Mouse (Mus musculus) olfactory bulb, adult 2 months (tissue): ENCODE measurements around the gene Vamp5. TPM values are rescaled to one million over a fixed set of nuclear protein-coding genes. Genes with fewer than 3 reads are reported as not detected.

Source experiments
- H3K27ac ChIP-seq: fragments of 200-500 bp; 2 replicates; pipeline ENCODE4 v1.5.1; 2012; ENCODE audit warnings: low read depth, low read length; ENCODE audit not compliant: insufficient read depth
- H3K4me1 ChIP-seq: fragments of 200-500 bp; 2 replicates; pipeline ENCODE4 v1.6.1; 2012; ENCODE audit warnings: low read length; ENCODE audit not compliant: control insufficient read depth, insufficient read depth
- H3K4me3 ChIP-seq: fragments of 200-500 bp; 2 replicates; pipeline ENCODE4 v1.5.1; 2012; ENCODE audit warnings: mild to moderate bottlenecking, low read depth, low read length, moderate library complexity; ENCODE audit not compliant: insufficient read depth
- CTCF ChIP-seq: fragments of 200-500 bp; IDR thresholded peaks from 2 replicates; pipeline ENCODE4 v1.5.1; 2012; ENCODE audit warnings: low read depth, mild to moderate bottlenecking, low read length, moderate library complexity; ENCODE audit not compliant: insufficient read depth
- POLR2A ChIP-seq: fragments of 200-500 bp; IDR thresholded peaks from 2 replicates; pipeline ENCODE4 v1.6.1; 2012; ENCODE audit warnings: mild to moderate bottlenecking, low read depth, low read length, moderate library complexity; ENCODE audit not compliant: insufficient read depth
- WGBS: fragments of 180-500 bp; shearing (Covaris S2); methylation state at CpG from one replicate; pipeline ENCODE4 v1.1.7; 2018; 5-methylcytosine and 5-hydroxymethylcytosine counted together
- polyA plus RNA-seq: library from polyadenylated mRNA; stranded (reverse); fragments of >200 nt; gene quantifications from 2 replicates; pipeline ENCODE4 v1.2.4, GENCODE M21; 2012; ENCODE audit warnings: low replicate concordance; ENCODE audit not compliant: missing spikeins, insufficient read depth, insufficient read length

The Vamp5 gene
- polyA plus RNA-seq, 1 experiment: not detected

GRCm38 (mm10) chr6:72385258-72385657 is 5.0 kb upstream of the Vamp5 start:
- WGBS: 94% methylated on average over 4 of the region's 4 CpGs
- Histone ChIP-seq H3K27ac (no peak overlapping the region), H3K4me1 (peaks cover 11% of the 10 kb centered on the region), H3K4me3 (no peak overlapping the region)
- TF ChIP-seq CTCF: no peak
- no peak for TF ChIP-seq POLR2A

- Histone ChIP-seq H3K4me3 (no peak overlapping the region), H3K4me1 (peaks cover 4% of the 10 kb centered on the region; the same call in 1 of the 2 replicates), H3K27ac (no peak overlapping the region)
- WGBS: 93% methylated on average over 7 of the region's 7 CpGs
- TF ChIP-seq POLR2A: no peak
- no peak for TF ChIP-seq CTCF
Measured at GRCm38 (mm10) chr6:72383952-72384351, 3.7 kb upstream of the Vamp5 start.

- H3K4me1 ChIP-seq: peaks cover 4% of the 10 kb centered on the region; the same call in 1 of the 2 replicates
- WGBS: 84% methylated on average over 6 of the region's 6 CpGs
- no peak overlapping the region for H3K27ac ChIP-seq
- no peak overlapping the region for H3K4me3 ChIP-seq
- no peak for TF ChIP-seq POLR2A
- TF ChIP-seq CTCF: no peak
Measured at GRCm38 (mm10) chr6:72383142-72383820, 3.0 kb upstream of the Vamp5 start.

DNA sequence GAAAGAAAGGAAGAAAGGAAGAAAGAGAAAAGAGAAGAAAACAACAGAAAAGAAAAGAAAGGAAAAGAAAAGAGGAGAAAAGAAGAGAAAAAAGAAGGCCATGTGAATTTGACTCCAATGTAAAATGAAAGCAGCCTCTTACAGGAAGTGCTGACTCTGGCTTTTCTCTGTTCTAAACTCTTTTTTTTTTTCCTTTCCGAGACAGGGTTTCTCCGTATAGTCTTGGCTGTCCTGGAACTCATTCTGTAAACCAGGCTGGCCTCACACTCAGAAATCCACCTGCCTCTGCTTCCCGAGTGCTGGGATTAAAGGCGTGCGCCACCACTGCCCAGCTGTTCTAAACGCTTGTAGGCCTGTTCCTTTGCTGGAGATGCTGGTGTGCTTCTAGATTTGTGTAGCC is 2.2 kb upstream of the Vamp5 start:
- no peak for TF ChIP-seq CTCF
- no peak for TF ChIP-seq POLR2A
- Histone ChIP-seq H3K4me3 (no peak overlapping the region), H3K27ac (no peak overlapping the region), H3K4me1 (peaks cover 4% of the 10 kb centered on the region; the same call in 1 of the 2 replicates)
- 86% methylated on average over 6 of the region's 6 CpGs for whole genome bisulfite sequencing

GRCm38 (mm10) chr6:72379377-72380130 is 714 bp downstream of the Vamp5 start:
- no peak for TF ChIP-seq POLR2A
- TF ChIP-seq CTCF: no peak
- peaks cover 4% of the 10 kb centered on the region; the same call in 1 of the 2 replicates for H3K4me1 ChIP-seq
- WGBS: 63% methylated on average over 7 of the region's 7 CpGs
- no peak overlapping the region for H3K27ac ChIP-seq
- peak overlapping the region; percentile 46 for H3K4me3 ChIP-seq

DNA sequence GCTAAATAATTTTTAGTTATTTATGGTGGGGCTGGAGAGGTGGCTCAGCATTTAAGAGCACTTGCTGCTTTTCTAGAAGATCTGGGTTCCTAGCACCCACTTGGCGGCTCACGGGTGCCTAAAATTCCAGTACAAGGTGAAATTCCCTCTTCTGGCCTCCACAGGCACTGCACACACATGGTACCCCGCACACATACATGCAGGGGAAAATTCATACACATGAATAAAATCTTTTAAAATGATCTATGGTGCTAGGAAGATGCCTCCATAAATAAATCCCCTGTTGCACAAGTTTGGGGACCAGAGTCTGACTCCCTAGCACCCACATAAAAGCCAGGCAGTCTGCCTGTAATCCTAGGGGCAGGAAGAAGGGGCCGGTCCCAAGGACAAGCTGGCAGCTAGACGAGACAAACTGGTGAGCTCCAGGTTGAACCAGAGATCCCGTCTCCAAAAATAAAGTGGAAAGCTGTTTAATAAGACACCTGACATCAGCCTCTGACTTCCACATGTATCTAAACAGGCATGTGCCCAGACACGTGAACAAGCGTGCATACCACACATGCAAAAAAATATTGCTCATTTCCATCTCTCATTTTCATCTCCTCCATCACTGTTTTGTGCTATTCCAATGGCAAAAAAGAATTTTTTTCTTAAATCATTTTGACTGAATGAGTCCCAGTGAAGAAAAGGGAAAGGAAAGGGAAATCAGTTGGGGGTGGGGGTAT is 1.6 kb downstream of the Vamp5 start:
- no peak for TF ChIP-seq CTCF
- no peak for TF ChIP-seq POLR2A
- Histone ChIP-seq H3K27ac (no peak overlapping the region), H3K4me3 (no peak overlapping the region), H3K4me1 (peaks cover 4% of the 10 kb centered on the region; the same call in 1 of the 2 replicates)
- WGBS: 93% methylated on average over 8 of the region's 8 CpGs

- 87% methylated on average over 15 of the region's 15 CpGs for WGBS
- TF ChIP-seq POLR2A: no peak
- TF ChIP-seq CTCF: no peak
- Histone ChIP-seq H3K27ac (no peak overlapping the region), H3K4me1 (peaks cover 8% of the 10 kb centered on the region; the same call in 1 of the 2 replicates), H3K4me3 (no peak overlapping the region)
Measured at GRCm38 (mm10) chr6:72374820-72375563, 5.3 kb downstream of the Vamp5 start.

DNA sequence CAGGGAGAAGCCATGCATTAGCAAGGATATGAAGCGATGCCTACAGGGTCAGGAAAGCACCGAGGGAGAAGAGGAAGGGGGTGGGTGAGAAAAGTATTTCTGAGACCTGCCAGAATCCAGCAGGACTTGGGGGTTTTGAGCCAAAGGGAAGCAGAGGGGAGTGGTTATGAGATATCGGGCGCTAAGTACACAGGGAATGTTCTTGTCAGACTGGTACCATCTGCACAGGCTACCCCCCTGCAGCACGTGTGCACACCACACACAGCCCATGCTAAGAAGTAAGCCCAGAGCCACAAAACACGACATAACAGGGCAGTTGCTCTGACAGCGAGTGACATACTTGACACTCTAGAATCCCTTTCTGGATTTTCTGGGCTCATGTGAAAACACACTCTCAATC is 6.1 kb downstream of the Vamp5 start:
- no peak overlapping the region for H3K27ac ChIP-seq
- no peak for TF ChIP-seq CTCF
- TF ChIP-seq POLR2A: no peak
- peaks cover 8% of the 10 kb centered on the region; the same call in 1 of the 2 replicates for H3K4me1 ChIP-seq
- WGBS: 73% methylated on average over 7 of the region's 7 CpGs
- H3K4me3 ChIP-seq: no peak overlapping the region
